Mouse (Mus musculus): ENCODE data around the gene Umps. TPM values are rescaled to one million over a fixed set of nuclear protein-coding genes. Genes with fewer than 3 reads are reported as not detected.

Umps gene
- total RNA-seq, 2 experiments from 2014 or later, result 20.4 to 23.2 TPM

DNA sequence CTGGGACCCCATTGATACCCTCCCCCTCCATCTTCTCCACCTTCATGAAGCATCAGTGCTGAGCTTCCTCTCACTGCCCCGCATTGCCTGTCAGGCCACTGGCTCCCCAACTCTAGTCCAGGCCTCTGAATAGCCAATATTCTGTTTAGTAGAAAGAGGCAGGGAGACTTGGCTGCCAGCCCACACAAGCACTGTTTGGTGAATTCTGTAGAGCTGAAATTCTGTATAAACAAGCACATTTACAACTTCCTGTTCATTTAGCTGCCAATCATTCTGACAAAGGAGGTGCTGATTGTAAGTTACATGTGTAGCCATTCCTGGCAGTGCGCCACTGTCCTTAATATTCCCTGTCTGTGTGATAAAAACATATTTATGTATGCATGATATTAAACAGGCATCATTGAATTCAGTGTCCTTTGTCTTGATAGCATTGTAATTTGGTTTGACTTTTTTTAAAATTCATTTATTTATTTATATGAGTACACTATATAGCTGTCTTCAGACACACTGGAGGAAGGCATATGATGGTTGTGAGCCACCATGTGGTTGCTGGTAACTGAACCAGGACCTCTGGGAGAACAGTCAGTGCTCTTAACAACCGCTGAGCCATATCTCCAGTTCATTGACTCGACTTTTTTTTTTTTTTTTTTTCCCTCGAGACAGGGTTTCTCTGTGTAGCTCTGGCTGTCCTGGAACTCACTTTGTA is 32.0 kb downstream of the Umps start:
- peak; percentile 62 for DNase-seq
- intact Hi-C loops (cut with DNase I), result no loop called here

DNA sequence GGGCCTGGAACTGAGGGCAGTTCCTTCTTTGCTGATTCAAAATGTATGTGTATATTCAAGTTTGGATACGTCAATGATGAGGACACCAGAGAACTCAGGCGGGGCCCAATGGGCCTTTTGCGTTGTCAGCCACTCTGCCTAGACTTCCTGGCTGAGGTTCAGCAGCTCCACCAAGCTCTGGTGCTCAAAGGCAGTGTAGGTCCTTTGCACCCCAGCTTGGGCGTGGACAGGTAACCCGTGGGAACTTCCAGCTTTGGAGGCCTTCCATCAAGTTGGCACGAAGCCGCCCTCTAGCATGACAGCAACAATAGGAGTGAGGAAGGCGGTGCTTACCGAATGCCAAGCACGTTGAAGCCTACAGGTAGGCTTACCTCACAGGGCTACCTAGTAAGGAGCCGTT is 33.4 kb downstream of the Umps start:
- no peak for DNase-seq
- intact Hi-C loops (cut with DNase I), result no loop called here

DNA sequence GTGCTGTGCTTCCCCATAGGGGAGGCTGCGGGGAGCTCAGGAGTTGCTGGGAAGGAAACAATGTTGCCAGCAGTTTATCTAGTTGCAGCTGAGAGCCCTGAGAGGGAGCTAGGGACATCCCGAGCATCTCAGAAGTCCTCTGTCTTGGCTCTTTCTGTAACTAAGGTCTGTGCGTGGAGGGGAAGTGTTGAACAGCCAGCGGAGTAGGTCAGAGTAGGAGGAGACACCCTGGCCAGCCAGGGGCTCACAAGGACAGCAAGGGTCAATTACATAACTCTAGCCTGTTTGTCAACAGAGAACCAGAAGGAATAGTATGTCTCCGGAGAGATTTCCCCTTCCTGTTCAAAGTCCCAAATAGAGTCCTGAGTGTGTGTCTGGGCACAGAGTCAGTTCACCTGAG is 34.7 kb downstream of the Umps start:
- intact Hi-C loops (cut with DNase I), result no loop called here
- DNase-seq, result no peak

DNA sequence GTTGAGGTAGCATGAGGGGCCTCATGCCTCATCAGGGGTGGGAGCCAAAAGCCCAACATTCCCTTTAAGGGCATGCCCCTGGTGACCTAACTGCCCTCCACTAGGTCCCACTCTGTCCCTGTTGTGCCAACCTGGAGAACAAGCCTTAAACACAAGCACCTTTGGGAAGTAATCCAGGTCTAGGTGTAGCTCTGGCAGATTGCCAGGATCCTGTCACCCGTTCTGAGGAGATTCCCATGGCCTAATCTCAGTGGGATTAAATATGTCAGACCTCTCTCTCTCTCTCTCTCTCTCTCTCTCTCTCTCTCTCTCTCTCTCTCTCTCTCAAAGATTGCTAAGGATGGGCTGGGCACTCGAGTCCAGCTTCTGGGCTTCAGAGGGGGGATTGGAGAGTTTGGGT is 35.2 kb downstream of the Umps start:
- intact Hi-C loops (cut with DNase I), result no loop called here
- DNase-seq, result no peak

DNA sequence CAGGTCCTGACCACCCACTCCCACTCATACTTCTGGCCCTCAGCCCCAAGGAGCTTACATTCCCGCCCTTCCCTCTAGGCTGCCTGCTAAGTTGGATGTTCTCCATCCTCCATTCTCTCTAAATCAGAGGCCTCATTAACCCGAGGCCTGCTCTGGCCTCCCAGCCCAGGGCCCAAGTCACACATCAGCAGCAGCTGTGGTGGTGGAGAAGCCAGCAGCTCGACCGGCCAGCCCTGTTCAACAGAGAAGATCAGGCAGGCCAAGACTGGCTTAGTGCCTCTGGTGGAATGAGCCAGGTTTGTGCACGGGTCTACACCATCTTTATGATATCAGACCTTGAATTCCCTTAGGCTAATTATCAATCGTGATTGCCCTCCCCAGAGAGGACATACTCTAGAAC is 36.1 kb downstream of the Umps start:
- intact Hi-C loops (cut with DNase I), result no loop called here
- DNase-seq, result no peak

DNA sequence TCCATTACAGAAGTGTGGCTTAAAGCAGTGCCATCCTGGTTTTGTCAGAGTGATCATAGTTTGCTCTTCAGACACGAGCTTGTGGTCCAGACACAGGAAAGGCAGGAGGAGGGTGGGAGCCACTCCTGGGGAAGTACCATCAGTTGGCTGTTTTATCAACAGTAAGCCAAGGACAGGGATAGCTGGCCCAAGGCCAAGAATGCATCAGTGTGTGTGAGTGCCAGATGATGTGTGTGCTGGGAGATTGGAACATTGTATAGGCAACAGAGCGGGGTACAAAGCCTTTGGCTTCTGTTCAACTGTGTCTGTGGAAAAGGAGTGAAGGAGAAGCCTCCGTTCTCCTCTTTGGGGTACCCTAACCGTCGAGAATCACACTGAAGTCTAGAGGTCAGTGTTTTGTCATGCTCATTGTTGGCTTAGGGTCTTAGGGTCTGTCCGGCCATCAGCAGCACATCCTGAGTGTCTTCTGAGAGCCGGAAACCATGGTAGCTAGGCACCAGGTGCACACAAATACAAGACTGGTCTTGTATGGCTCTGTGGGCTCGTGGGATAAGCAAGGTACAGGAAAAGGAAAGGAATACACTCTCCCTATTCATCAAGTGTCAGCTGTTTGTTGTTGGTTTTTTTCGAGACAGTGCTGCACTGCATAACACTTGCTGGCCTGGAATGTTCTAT is 37.9 kb downstream of the Umps start:
- peak; percentile 70 for DNase-seq
- intact Hi-C loops (cut with DNase I), result no loop called here

DNA sequence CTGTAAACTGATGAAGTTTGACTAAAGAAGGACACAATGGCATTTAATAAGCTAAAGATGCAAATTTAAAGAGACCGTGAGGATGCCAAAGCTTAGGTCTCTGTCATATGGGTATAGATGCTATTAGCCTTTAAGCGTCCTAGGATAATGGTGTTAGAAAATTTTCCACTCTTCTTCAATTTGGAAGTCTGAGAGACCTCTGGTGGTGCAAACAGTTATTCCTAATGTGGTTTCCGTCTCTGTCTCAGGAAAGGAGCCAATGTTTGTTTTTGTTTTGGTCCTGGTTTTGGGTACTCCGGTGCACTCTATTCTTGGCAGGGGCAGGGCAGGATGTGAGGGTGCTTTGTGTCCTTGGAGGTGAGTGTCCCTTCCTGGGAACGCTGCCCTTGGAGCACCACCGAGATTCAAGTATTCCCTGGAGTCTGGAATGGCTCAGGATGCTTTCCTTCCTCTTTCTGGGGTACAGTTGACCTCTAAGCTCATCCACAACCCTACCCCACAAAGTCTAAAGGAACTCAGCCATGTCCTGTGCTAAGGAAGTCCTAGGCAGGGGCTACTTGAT is 39.5 kb downstream of the Umps start:
- no peak for DNase-seq
- intact Hi-C loops (cut with DNase I), result no loop called here

DNA sequence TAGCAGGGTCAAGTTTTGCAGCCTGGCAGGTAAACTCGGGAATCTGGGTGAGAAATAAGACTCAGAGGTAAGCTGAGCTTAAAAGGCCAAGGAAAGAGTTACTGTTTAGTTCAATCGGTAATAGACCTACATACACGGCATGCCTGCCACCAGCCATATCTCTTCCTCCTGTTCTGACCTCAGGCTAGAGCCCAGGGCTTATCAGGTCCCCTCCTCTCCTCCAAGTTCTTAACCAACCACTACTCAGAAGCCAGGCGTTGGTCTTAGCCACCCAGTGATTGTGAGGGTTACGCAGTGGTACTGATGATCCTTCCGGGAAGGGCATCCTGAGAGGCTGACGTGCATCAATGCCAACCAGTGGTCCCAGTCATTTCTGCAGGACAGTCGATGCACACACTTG is 43.1 kb downstream of the Umps start:
- intact Hi-C loops (cut with DNase I), result no loop called here
- no peak for DNase-seq

DNA sequence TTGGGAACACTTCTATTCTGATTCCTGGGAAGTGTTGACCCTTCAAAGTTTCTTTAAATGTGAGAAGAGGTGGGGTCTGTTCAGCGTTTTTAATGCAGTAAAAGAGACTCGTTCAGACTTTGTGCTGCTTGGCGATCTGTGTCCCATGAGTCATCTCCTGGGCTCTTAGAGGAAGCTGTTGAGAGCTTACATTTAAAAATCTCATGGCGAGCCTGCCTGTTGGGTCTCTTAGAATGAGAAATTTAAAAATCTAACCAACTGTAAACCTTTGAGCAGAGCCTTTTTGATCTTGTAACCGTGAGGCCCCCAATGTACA is 43.9 kb downstream of the Umps start:
- no peak for DNase-seq
- intact Hi-C loops (cut with DNase I), result no loop called here

DNA sequence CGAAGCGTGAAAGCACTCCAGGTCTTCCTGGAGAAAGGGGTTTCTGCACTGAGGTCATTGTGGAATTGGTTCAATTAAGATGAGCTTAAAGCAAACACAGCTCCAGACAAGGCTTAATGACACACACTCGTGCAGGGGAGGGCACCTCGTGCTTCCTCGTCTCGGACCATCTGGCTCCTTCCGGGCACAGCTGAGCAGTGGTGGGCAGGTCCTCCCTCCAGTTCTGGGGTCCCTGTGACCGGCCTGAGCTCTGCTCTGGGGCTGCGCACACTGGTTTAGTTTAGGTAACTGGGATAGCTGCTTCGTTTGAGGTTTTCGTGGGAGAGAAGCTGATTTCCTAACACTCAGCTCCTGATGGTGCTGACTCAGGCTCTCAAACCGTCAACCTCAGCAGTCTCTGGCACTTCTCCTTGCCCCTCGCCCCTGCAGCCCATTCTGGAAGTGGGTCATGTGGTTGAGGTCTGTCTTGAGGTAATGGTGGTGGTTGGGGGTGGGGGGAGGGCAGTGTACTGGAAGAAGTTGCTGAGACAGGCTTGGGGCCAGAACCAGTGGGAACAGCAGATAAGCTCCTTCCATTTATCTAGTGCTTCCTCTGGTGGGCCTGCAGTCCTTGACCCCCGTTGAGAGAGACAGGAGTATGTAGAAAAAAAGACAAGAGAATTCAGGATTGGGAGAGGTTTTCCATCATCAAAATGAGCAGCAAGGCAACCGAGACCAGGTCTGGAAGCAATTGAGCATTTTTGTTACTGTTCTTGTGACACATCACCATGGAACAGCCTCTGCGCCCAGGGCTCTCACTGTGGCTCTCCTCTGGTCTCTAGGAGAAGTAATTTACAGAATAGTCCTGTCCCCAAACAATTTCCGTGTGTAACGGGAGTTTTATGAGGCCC is 44.5 kb downstream of the Umps start:
- DNase-seq, result peak; percentile 64
- intact Hi-C loops (cut with DNase I), result no loop called here

DNA sequence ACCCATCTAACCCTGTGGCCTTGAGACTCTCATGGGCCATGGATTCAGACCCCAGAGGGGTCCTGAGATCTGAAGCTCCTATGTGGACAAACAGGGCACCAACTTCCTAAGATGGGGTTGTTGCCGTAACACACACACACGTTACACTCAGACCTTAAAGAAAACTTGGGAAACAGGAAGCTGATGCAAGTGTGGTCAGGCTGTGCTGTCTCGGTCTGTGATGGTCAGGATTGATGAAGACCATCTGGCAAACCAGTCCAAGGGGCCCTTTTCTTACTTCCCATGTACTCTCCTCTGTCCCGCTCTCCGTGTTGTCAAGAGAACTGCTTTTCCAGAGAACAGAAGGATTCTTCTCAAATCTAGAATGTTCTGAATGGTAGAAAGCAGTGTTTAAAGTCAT is 45.3 kb downstream of the Umps start:
- intact Hi-C loops (cut with DNase I), result no loop called here
- no peak for DNase-seq

DNA sequence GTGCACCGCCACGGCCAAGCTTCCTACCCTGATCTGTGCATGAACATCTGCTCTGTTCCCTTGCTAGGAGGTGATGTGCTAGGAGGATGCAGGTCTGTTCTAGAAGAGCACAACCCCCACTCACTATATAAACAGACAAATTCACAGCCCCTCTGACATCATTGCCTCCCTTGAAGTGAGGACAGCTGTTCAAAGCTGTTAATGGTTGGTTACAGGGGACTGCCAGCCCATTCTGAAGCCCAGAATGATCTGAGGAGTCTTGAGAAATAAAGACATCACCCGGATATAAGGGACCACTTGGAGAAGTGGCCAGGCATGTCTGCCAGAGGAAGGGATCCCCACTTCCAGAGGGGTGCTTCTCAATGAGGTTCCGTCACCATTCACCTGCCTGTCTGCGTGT is 48.9 kb downstream of the Umps start:
- no peak for DNase-seq
- intact Hi-C loops (cut with DNase I), result no loop called here

DNA sequence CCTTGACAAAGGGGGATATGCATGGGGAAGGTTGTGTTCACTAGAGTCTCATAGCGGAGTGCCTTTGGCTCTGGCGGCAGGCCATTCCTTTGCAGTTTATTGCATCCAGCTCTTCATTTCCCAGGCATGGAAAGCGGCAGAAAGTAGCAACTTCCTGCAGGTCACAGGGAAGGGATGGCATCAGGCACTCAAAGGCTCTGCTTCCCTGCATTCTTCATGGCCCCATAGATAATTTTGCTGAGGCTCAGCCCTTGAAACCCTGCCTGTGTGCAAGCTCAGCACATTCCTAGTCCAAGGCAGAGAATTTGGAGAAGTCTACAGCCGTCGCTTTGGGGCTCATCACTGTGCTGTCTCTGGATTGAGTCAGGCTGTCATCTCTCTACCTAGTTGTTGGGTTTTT is 49.4 kb downstream of the Umps start:
- intact Hi-C loops (cut with DNase I), result no loop called here
- DNase-seq, result no peak

DNA sequence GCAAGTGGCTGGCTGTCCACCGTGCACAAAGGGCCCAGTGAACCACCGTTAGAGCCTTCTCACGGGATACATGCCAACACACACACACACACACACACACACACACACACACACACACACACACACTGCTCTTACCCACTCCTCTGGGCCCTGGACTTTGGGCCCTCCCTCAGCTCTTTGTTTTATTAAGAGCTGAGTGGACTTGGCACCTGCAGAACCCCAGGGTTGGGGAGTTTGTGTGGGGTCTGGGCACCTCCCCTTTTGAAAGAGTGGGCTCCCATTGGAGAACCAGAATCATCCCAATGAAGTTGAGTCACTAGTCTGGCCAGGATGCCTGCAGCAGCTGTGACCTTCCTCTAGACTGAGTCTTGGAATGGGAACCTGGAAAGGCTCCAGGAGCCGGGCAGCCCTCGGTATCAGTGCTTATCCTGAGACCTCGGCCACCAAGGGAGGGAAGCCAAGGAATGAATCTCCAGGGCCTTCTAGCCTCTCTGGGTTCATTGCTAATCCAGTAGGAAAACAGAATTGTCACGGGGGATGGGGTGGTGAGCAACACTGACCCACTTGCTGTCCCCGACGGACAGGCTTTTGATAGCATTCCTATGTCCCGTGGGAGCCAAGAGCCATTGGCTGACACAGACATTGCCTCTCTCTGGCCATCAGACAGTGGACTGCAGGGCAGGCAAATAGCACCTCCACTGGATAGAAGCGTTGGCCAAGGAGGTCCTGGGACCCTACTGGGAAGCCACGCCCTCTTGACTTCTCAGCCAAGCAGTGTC is 50.2 kb downstream of the Umps start:
- peak; percentile 84 for DNase-seq
- intact Hi-C loops (cut with DNase I), result no loop called here

DNA sequence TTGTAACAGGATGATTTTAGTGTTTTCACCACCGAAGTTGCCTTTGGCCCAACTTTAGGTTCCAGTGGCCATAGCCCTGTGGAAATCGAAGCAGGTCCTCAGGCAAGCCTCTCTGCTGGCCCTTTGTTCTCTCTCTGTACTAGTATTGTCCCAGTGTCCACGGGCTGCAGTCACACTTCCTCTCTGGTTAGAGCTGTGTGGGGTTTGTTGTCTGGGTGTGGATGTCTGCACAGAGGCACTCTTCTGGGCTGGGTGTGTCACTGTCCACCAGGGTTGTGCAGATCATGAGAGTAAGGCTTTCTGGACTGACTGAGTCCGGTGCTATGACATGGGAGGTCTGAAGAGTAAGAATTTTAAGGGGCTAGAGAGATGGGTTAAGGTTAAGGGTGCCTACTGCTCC is 51.8 kb downstream of the Umps start:
- no peak for DNase-seq
- intact Hi-C loops (cut with DNase I), result no loop called here

DNA sequence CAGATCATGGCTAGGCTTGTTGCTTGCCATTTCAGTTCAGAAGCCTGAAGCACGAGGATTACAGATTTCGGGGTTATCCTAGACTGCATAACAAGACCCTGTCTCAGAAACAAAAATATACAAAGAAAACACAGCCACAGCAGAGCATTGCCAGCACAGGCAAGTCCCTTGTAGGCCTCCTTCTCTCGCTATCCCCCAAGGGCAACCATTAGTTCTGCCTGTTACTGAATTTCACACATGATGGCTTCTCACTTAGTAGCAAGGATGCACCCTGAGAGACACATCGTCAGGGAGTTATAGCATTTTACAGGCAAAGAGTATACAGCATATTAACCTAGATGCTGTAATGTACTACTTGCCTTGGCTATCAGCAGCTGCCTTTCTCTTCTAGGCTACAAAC is 58.6 kb downstream of the Umps start:
- intact Hi-C loops (cut with DNase I), result no loop called here
- no peak for DNase-seq

Other genes with a start within 250 kb of the Umps start
- gene Muc13, start 173.0 kb downstream of the Umps start, total RNA-seq (2021), result not detected
- 10 to 100 TPM; 26.0 to 26.4 TPM for gene Itgb5, start 137.4 kb downstream of the Umps start, total RNA-seq (2021)

Measured in left cerebral cortex, postnatal 4 days (tissue).